Mouse (Mus musculus): ENCODE results near the gene Vav2.

Gene Vav2

DNA sequence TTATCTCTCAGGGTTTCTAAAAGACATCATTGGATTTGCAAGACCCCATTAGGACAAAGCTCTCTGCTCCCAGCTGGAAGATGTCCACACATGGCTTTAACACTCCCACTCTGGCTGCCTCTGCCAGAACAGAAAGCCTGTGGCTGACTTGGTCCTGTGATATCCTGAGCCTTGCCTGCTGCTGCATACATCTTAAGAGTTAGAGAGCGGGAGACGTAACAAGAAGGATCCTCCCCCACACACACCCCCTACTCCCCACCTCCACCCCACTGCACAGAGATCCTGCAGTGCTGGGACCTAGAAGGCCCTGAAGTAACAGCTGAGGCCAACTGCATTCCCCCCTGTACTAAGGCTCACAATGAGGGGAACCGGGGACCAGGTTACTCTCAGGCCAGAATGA lies 114.3 kb downstream of the Vav2 start:
- no peak for DNase-seq

DNA sequence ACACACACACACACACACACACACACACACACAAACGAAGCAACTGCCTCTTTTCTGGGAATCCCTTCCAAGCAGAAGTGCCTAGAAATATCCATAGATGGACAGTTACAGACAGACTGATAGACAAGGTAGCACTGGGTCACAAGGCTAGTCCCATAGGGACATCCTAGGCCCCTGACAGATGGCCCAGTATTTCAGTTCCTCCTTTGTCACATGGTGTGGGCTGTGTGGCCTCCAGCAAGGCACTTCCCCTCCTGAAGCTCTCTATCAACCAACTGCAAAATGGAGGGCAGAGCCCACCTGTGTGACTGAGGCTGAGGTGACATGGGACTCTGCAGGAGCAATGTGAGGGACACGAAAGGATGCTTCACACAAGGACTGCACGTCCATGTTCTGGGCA lies 115.2 kb downstream of the Vav2 start:
- DNase-seq, result no peak

DNA sequence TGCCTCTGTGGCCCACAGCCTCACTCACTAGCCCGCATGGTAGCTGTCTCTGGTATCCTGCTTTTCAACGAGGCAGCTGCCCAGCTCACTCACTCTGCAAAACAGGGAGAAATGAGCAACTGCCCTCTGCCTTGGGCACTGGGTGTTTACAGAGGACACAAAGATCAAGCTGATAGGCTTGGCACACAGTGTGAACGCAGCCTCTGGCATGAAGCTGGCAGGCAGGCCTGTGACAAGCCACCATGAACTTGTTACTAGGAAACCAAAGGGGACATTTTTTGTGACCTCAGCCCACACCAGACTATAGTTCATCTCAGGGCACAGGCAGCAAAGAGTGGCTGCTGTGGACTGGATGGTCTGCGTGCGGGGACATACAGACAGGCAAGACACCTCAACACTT lies 115.9 kb downstream of the Vav2 start:
- no peak for DNase-seq

DNA sequence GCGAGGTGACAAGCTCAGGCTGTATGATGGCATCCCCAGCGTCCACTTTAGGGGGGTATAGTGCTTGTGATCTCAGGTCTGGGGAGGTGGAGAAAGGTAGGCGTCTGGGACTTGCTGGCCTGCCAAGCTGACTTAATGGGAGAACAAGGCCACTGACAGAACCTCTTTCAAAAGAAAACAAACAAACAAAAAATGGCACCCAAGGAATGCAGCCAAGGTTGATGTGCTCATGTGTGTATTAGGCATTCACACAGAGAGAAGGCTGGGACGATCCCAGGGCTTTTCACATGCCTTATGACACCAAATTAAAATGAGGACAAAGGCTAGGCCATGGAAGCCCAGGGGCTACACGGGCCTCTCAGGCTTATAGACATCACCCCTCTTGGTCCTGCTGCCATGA lies 116.6 kb downstream of the Vav2 start:
- no peak for DNase-seq

DNA sequence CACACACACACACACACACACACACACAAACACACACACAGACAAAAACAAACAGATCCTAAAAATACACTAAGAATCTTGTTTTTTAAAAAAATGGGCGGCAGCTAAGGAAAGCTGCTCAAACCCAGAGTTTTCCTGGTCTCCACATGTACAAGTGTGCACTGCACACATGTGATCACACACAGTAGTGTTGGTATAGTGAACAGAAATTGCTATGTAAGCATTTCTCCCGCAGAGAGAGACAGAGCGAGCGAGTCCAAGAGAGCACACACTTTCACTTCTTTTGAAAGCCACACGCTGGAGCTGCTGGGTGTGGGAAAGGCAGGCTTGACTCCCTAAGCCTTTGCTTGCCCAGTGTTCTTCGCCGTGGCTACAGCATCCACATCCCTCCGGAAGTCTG lies 120.2 kb downstream of the Vav2 start:
- no peak for DNase-seq

DNA sequence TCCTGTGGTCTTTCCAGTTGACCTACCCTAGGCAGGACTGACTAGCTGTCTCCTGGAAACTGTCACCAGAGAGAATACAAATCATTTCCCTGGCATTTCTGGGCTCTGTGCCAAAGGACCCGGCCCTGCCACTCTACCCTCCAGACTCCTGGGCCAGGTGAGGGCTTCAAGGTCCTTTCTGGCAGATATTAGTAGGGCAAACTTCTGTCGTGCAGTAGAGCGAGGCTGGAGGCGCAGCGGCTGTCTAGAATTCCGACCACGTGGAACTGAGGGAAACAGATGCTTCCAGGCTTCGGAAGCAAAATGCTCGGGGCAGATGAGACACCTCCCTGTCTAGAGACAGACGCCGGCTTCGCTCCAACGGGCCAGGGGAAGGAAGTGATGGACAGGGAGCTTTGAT lies 122.1 kb downstream of the Vav2 start:
- DNase-seq, result no peak

DNA sequence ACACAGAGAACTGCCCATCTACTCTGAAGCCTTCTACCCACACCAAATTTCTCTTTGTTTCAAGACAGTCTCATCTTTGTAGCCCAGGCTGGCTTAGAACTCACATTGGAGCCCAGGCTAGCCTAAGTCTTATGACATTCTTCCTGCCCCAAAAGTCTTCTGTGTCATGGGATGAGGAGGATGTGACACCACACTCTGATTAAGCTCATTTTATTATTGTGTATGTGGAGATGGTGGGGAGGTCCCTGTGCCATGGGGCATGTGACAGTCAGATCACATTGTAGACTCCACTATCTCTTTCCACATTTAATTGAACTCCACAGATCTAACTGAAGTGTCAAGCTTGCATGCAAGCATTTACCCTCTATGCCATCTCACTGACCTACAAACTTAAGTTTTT lies 122.8 kb downstream of the Vav2 start:
- DNase-seq, result no peak

DNA sequence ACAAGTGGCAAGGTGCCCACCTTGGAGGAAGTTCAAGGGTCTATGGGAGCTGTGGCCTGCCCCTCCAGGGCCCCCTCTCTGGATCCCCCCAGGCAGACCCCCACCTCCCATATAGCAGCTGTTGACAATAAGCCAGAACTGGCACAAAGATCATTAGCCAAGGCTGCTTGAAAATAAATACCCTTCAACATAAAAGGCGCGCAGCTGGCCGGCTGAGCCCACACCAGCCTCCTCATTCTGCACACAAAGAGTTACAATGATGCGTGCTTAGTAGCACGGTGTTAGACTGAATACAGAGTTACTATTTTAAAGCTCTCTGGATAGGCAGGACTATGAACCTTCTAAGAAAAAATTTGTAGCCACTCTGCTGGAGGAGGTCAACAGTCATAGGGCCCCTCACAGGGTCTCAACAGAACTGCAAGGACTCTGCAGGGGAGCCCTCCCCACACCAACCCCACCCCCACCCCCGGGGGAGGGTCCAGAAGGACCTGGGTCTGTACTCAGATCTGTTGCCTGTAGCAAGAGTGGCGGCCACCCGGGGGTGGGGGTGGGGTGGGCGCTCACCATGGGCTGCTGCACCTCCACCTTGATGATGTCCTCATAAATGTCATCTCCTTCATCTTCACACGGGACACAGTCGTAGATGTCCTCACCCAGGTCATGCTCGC lies 125.3 kb downstream of the Vav2 start:
- DNase-seq, result peak; percentile 44

DNA sequence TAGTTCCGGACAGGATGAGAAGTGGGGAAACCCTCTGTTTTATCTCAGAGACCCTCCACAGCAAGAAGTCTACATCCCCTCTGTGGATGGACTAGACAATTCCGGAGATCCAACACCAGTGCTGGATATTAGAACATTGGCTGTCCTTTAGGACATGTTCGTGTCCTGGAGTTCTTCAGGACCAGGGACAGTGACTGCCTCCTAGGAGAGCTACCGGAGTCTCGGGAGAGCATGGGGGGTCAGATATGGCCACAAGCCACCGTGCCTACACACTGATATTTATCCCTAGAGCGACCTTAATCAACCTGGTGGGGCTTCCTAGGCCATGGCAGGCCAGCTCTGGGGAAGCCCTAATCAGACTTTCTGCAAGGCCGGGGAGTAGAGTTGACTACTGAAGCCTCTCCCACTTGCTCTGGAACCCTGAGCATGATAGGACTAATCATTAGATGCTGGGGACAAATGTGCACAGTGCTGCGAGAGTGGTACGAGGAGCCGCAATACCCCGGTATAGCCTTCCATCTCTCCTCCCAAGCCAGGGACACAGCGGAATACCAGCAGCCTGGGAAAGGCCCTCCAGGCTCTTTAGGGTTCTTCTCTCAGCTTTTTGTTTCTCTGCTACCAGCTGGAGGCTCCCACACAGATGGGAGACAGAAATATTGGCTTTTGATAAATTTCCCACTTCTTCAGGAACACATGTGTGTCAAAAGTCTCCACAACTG lies 125.9 kb downstream of the Vav2 start:
- DNase-seq, result no peak

DNA sequence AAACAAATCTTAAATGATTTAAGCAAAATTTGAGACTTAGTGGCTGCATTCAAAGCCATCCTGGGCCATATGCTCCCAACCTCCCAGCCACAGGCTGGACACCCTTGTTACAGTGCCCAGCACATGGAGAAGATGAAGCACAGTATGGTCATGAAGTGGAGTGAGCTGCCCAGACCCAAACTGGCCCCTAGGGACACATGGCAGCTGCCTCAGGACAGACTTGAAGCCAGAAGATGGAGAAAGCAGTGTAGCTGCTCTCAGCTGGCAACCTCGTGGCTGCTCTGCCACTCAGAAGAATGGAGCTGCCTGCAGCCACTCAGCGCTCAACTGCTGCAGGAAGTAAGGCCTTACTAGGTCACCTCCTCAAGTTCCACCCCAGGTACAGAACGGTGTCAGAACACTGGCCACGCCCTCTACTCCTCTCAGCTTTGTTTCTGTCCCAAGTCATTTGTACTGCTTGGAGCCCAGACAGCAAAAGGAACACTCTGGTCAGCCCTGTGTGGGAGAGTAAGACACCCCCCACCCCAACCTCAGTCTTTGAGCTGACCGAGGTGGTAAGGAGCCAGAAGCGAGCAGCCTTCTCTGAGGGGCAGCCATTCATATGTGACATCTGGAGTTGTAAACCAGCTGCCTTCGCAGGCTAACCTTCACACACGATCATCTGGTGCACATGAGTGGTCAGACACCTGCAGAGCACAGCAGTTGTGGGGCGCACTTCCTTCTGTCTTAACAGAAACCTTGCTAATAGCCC lies 130.0 kb downstream of the Vav2 start:
- no peak for DNase-seq

DNA sequence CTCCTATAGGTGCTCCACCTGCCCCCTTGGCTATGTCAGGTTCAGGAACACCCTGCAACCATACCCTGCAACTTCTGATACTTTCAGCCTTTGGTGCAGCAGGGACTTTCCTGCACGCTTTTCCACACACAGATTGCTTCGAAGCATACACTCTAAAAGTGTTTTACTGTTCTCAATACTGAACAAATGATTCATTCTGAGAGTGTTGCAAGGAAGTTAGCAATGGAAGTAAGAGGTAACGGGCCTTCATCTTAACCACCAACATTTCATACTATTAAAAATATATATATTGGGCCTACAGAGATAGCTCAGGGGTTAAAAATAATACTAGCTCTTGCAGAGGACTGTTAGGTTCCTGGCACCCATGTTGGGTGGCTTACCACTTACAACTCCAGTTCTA lies 132.1 kb downstream of the Vav2 start:
- no peak for DNase-seq

DNA sequence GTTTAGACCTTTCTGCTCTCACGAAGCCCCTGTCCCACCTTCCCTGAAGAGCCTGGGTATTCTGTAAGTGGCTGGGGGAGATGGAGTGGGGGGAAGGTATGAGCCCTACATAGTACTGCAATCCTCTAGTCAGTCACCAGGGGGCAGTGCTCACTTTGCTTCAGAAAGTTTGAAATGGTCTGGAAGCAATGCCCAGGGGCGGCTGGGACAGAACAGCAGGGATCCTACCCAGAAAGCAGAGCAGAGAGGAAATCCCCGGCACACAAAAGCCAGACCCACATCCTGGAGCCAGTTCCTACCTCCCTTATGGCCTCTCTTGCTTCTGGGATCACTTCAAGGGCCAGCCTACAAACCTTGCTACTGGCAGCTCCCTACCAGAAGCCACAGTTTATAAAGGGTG lies 137.8 kb downstream of the Vav2 start:
- peak; percentile 91 for DNase-seq

DNA sequence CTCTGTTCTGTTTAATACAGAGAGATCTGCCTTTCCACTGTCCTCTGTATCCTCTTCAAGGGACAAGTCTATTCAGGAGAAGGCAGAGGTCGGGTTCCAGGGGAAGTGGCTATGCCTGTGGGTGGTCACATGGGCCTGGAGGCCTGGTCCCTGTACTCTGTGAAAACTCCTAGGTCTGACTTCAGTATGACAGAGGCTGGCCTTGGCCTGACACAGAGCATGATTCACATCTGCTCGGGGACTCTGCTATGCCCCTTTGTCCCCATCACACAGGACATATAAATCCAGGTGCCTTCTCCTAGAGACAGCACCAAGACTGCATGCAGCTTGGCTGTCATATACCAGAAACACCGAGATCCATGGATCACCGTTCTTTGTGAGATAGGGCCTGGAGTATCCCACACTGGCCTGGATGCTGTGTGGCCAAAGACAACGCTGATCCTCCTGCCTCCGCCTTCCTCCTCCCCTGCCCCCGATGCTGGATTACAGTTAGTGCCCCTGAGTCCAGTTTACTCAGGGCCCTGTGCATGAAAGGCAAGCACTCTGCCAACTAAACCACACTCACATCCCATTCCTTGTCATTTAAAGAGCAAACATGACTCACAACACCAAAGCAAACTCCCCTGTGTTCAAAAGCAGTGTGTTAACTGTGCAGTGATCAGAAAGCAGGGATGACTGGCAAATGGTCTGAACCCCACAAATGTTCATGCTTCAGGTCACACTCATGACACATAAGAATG lies 139.7 kb downstream of the Vav2 start:
- DNase-seq, result no peak

DNA sequence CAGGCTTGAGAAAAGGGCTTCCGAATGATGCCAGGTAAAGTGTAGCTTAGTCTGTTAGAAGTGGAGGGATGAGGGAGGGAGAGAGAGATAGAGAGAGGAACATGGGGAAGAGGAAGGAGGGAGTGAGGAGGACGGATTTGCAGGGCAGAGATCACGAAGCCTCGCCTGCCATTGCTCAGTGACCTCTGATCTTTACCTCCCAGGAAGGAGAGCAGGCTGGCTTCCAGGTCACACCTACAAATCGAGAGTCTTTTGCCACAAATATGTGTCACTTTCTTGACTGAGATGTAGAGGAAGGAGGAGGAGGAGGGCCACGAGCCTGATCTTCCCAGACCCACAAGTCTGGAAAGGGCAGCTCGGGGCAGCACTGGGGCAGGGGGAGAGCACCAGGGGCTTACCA lies 142.4 kb downstream of the Vav2 start:
- no peak for DNase-seq

DNA sequence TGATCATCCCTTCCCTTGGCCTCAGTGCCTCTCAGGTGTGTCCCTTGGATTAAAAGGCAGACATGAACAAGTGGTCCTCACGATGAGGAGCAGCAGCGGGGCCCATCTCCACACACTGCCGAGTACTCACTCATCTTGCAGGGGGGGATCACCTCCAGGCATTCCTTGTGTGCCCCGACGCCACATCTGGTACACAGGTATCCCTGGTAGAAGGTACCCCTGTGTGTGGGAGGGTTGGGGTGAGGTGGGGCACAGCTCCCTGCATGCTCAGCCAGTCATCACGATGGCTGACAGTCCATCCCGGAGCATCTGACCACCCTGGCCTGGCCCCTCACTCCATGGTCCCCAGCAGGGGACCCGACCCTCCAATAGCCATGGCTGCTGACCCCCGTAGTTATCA lies 145.1 kb downstream of the Vav2 start:
- DNase-seq, result no peak

DNA sequence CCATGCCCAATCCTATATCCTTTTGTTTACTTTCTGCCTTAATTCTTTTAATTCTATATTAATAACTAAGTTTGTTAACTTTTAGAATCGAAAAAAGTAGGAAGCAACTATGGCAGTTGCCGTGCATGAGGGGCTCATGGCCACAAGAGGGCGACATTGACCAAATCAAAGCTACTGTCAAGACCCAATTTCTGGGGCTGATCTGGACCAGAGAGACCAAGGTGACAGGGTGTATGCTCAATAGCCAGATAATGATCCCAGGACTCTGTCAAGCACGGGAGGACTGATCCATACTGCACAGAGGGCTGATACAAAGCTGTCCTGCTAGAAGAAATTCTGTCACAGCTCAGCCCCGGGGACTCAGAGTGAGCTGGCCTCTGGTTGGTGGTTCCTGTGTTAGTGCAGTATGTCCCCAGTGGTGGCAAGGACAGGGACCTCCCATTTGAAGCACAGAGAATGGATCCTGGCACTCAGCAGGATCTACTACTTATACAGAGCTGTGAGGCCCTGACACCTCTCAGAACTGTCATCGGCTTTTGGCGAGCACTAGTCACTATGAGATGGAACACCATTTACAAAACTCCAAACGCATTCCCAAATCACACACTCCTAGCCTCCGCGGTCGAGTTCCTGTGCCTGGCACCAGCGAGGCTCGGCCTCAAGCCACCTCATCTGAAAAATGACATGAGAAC lies 145.8 kb downstream of the Vav2 start:
- peak; percentile 83 for DNase-seq

DNA sequence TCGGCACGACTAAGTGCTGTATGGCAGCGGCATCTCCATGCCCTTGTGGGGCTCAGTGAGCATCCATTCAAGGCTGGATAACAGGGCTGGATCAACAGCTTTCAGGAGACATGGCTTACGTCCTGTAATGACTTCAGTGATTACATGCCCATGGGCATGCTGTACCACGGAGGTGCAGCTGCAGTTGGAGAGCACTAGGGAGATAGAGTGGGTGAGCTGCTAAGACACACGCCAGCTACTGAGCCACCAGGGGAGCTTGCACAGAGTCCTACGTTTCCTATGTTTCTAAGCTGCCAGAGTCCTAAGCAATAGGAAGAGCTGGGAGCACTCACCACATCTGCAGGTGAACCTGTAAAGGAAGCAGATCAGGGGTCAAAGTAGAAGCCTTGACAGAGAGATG lies 148.0 kb downstream of the Vav2 start:
- DNase-seq, result no peak

DNA sequence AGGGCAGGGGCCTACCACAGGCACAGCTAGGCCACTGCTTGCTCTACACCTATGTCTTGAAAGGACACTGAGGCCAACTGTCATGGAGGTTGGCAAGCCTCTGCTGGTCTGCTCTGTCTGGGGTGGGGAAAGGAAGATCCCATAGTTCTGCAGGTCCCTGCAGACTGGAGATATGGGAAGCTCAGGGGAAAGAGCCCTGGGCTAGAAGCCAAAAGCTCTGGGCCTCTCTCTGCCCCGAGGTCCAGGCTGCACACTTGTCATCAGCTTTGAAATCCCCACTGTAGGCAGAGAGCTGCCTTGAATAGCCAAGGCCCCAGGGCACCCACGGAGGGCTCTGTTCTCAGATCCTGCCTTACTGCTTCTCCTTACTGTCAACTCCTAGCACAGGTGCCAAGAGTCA lies 158.5 kb downstream of the Vav2 start:
- no peak for DNase-seq

DNA sequence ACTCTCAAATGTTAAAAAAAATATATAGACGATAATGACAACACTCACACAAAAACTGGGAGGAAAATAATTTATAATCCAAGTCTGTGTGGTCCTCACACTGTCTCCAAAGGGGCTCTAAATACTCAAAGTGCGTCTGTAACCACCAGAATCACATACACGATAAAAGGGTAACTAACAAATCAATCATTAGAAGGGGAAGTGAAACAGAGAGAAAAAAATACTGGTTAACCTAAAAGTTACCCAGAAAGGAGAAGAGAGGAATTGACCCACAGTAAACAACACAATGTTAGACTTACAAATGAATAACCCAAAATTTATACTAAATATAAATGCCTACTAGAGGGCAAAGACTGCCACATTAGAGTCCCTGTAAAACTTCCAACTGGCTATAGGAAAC lies 161.0 kb downstream of the Vav2 start:
- DNase-seq, result no peak

DNA sequence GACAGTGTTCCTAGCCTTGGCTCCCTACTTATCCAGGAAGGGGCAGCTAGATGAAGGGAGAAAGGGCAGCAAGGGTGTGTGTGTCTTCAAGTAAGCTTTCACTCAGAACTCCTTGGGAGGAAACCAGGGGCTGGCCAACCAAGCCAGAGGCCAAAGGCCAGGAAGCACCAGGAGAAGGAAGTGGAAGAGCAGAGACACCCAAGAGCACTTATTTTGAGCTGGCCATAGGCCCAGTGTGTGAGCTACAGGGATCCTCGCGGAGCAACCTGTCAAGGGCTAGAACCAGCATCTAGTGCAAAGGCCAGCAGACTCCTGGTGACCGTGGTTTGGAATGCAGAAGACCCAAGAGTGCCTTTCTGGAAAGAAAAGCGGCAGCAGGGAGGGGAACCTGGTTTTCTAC lies 163.8 kb downstream of the Vav2 start:
- no peak for DNase-seq

DNA sequence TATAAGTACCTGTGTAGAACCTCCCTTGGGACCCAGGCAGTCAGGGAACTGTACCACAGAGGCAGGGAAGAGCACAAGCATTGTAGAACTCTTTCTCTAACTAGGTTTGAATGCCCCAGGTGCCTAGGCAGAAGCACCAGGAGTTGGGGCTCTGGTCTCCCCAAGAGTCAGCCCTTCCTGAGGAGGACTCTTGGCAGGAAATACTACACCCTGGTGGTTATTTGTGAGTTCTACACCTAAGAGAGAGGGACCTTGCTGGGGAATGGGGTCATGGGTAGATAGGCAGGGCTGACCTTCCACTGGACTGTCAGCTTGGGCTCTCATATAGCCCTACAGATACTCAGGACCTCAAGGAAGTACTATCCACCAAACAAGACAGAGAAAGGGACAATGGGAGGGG lies 175.4 kb downstream of the Vav2 start:
- no peak for DNase-seq

DNA sequence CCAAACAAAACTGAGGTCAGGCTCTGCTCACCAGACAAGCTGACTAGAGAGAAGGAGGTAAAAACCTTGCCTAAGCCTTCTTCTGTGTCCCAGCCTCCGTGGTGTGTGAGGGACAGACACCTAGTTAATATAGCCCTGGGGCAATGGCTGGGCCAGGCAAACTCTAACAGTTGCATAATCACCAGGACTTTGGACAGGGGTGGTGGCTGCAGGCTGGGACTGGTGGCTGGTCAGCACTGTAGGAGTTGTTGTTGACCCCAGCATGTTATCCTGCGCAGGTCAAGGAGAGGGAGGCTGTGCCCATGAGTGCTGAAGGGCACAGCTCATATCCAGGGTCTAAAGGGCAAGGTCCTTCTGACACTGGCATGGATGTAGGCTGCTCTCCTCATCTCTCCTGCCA lies 178.6 kb downstream of the Vav2 start, which contains the start of gene Sardh:
Gene Sardh (minus strand): TSS at position 127 of the 400 bp plus-strand sequence.
- DNase-seq, result no peak

DNA sequence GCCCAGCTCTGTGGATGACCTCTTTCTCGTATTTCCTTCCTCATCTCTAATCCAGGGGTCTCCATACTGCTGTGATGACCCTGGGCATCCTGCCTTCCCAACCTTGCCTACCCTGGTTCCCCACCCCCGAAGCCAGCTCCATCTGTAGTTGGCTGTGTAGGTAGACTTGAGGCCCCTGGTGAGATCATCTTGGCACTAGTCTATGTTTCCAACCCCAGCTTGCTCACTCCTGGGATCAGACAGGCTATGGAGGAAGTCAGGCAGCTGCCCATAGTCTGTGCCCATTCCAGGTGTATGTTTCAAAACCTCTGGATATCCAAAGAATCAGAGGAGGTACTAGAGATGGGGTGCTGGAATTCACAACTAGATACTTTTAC lies 179.4 kb downstream of the Vav2 start:
- no peak for DNase-seq

All from embryo, embryonic 11 days (tissue).